Mouse (Mus musculus) myocyte (in vitro differentiated cells): Measurements from ENCODE around the gene AI481877. TPM values are rescaled to one million over a fixed set of nuclear protein-coding genes. Genes with fewer than 3 reads are reported as not detected.

ENCODE experiments used
- H3K27me3 ChIP-seq: one replicate; pipeline ENCODE4 v1.6.1; 2011; ENCODE audit not compliant: control insufficient read depth, insufficient read depth, insufficient read length
- H3K36me3 ChIP-seq: one replicate; pipeline ENCODE4 v1.6.1; 2011; ENCODE audit not compliant: control insufficient read depth, insufficient read depth
- H3K4me2 ChIP-seq: one replicate; pipeline ENCODE4 v1.6.1; 2011; ENCODE audit warnings: low read depth, control low read depth
- H3K4me3 ChIP-seq: one replicate; pipeline ENCODE4 v1.5.1; 2011; ENCODE audit warnings: mild to moderate bottlenecking, control low read depth, moderate library complexity
- H3K79me2 ChIP-seq: one replicate; pipeline ENCODE4 v1.6.1; 2011; ENCODE audit not compliant: control insufficient read depth, insufficient read depth
- H3ac ChIP-seq: one replicate; pipeline ENCODE4 v1.6.1; 2011; ENCODE audit not compliant: control insufficient read depth, insufficient read length
- CEBPB ChIP-seq: IDR thresholded peaks from 2 replicates; pipeline ENCODE4 v1.6.1; 2011; ENCODE audit warnings: mild to moderate bottlenecking, moderate library complexity; ENCODE audit not compliant: poor library complexity, insufficient read depth, severe bottlenecking
- E2F4 ChIP-seq: IDR thresholded peaks from one replicate; pipeline ENCODE4 v1.6.1; 2011; ENCODE audit warnings: mild to moderate bottlenecking, control low read depth, moderate library complexity; ENCODE audit not compliant: insufficient read depth
- MAX ChIP-seq: IDR thresholded peaks from one replicate; pipeline ENCODE4 v1.6.1; 2011; ENCODE audit warnings: low read depth, mild to moderate bottlenecking, control low read depth
- MYOD1 ChIP-seq, 3 experiments: IDR thresholded peaks; one replicate each; pipeline ENCODE4 v1.6.1; 2011; ENCODE audit warnings: control low read depth in 2 of 3, low read depth in 2 of 3, mild to moderate bottlenecking in 2 of 3, moderate library complexity in 1 of 3; ENCODE audit not compliant: insufficient read length in 2 of 3, control insufficient read depth in 1 of 3
- MYOG ChIP-seq, 3 experiments: IDR thresholded peaks; one replicate each; pipeline ENCODE4 v1.6.1; 2011; ENCODE audit warnings: control low read depth in 2 of 3, low read depth in 2 of 3, mild to moderate bottlenecking in 2 of 3; ENCODE audit not compliant: insufficient read length in 2 of 3, control insufficient read depth in 1 of 3, insufficient read depth in 1 of 3
- POLR2A ChIP-seq: IDR thresholded peaks from one replicate; pipeline ENCODE4 v1.6.1; 2011; ENCODE audit warnings: low read depth, mild to moderate bottlenecking, control low read depth, moderate library complexity; ENCODE audit not compliant: insufficient read length
- POLR2AphosphoS2 ChIP-seq: IDR thresholded peaks from one replicate; pipeline ENCODE4 v1.6.1; 2011; ENCODE audit warnings: low read depth, control low read depth; ENCODE audit not compliant: insufficient read length
- REST ChIP-seq: IDR thresholded peaks from one replicate; pipeline ENCODE4 v1.6.1; 2011; ENCODE audit warnings: mild to moderate bottlenecking, control low read depth, moderate library complexity; ENCODE audit not compliant: insufficient read depth, insufficient read length
- SRF ChIP-seq: IDR thresholded peaks from one replicate; pipeline ENCODE4 v1.6.1; 2011; ENCODE audit warnings: low read depth; ENCODE audit not compliant: control insufficient read depth, insufficient read length
- TCF12 ChIP-seq: IDR thresholded peaks from one replicate; pipeline ENCODE4 v1.6.1; 2011; ENCODE audit warnings: mild to moderate bottlenecking, control low read depth; ENCODE audit not compliant: poor library complexity, insufficient read depth, severe bottlenecking
- TCF3 ChIP-seq: IDR thresholded peaks from one replicate; pipeline ENCODE4 v1.6.1; 2011; ENCODE audit warnings: low read depth, control low read depth; ENCODE audit not compliant: insufficient read length
- USF1 ChIP-seq: IDR thresholded peaks from one replicate; pipeline ENCODE4 v1.6.1; 2011; ENCODE audit warnings: low read depth, mild to moderate bottlenecking, control low read depth, moderate library complexity
- polyA plus RNA-seq: library from polyadenylated mRNA; unstranded; fragments of >200 nt; fragmentation: generic; extraction: Trizol; gene quantifications from one replicate; pipeline ENCODE4 v1.2.1, GENCODE M21; 2012; ENCODE audit warnings: missing spikeins

Gene AI481877
- polyA plus RNA-seq, 1 experiment, result 0.01 TPM

GRCm38 (mm10) chr4:59007016-59007415, 131.8 kb downstream of the AI481877 start:
- TF ChIP-seq E2F4 (no peak), MYOG (IDR thresholded peaks at IDR 0.05; ENCODE audit: control insufficient read depth in 1 of 3, insufficient read depth in 1 of 3, insufficient read length in 2 of 3, low read depth in 2 of 3) (no peak), REST (no peak), TCF12 (no peak)
- H3K79me2 ChIP-seq, result peaks cover 83% of the 10 kb centered on the region
- no peaks in the 10 kb centered on the region for H3K36me3 ChIP-seq
- H3ac ChIP-seq, result no peak overlapping the region
- no peaks in the 10 kb centered on the region for H3K27me3 ChIP-seq
- peak overlapping the region; percentile 72 for H3K4me2 ChIP-seq
- H3K4me3 ChIP-seq, result no peak overlapping the region

DNA sequence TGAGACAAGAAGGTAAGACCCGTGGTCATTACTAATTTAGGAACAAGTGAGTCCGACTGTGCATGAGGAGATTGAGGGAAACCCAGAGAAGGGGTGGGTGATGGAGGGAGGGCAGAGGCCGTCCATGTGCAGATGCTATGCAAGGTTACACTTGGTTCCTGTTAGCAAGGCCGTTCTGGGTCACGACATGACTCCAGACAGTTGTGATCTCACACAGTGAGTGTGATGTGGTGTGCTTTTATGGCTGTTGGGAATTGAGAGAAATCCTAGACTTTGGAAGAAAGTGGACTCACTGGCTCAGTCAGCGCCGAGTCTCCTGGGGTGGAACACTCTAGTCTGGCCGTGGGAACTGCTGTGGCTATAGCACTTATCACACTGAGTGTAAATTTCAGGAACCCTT, 132.6 kb downstream of the AI481877 start:
- Histone ChIP-seq H3K27me3 (no peaks in the 10 kb centered on the region), H3K4me2 (peak overlapping the region; percentile 72), H3ac (no peak overlapping the region), H3K79me2 (peaks cover 75% of the 10 kb centered on the region), H3K4me3 (no peak overlapping the region), H3K36me3 (no peaks in the 10 kb centered on the region)
- TF ChIP-seq POLR2AphosphoS2, result no peak
- no peak for TF ChIP-seq REST
- no peak for TF ChIP-seq USF1
- no peak for TF ChIP-seq TCF3
- no peak for TF ChIP-seq POLR2A
- TF ChIP-seq TCF12, result no peak
- TF ChIP-seq SRF, result no peak
- no peak for TF ChIP-seq MAX
- no peak for TF ChIP-seq E2F4
- TF ChIP-seq MYOD1 (IDR thresholded peaks at IDR 0.05; ENCODE audit: control insufficient read depth in 1 of 3, insufficient read length in 2 of 3, low read depth in 2 of 3), result no peak
- no peak for TF ChIP-seq MYOG (IDR thresholded peaks at IDR 0.05; ENCODE audit: control insufficient read depth in 1 of 3, insufficient read depth in 1 of 3, insufficient read length in 2 of 3, low read depth in 2 of 3)
- no peak for TF ChIP-seq CEBPB

DNA sequence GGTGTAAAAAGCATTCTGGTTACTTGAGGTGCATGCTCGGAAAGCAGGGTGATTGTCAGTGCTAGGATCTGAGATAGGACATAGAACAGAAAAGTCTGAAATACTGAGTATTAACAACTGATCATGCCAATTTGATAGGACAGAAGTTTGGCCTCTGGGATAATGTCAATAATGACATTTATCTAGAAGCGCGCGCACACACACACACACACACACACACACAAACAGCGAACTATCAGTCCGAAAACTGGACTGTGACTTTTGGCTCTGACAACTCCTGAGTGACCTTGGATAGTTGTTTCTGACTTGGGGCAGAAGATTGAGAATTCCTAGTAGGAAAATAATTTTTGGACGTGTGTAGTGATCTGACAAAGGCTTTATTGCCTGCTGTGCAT, 135.0 kb downstream of the AI481877 start:
- H3K27me3 ChIP-seq, result no peaks in the 10 kb centered on the region
- H3K4me2 ChIP-seq, result peak overlapping the region; percentile 99
- no peaks in the 10 kb centered on the region for H3K36me3 ChIP-seq
- H3ac ChIP-seq, result peak overlapping the region; percentile 71
- H3K79me2 ChIP-seq, result peaks cover 55% of the 10 kb centered on the region
- H3K4me3 ChIP-seq, result peak overlapping the region; percentile 64
- TF ChIP-seq POLR2A (no peak), TCF3 (no peak), MYOG (IDR thresholded peaks at IDR 0.05; ENCODE audit: control insufficient read depth in 1 of 3, insufficient read depth in 1 of 3, insufficient read length in 2 of 3, low read depth in 2 of 3) (no peak), MYOD1 (IDR thresholded peaks at IDR 0.05; ENCODE audit: control insufficient read depth in 1 of 3, insufficient read length in 2 of 3, low read depth in 2 of 3) (no peak), POLR2AphosphoS2 (no peak), TCF12 (no peak), REST (no peak), CEBPB (no peak), USF1 (no peak)

- TF ChIP-seq USF1 (no peak), MYOG (IDR thresholded peaks at IDR 0.05; ENCODE audit: control insufficient read depth in 1 of 3, insufficient read depth in 1 of 3, insufficient read length in 2 of 3, low read depth in 2 of 3) (peak in 1 of 3 experiments; percentile 28), POLR2A (peak; percentile 99), POLR2AphosphoS2 (peak; percentile 94), REST (no peak)
- Histone ChIP-seq H3K36me3 (no peaks in the 10 kb centered on the region), H3K79me2 (peaks cover 48% of the 10 kb centered on the region), H3K4me2 (peak within 1 kb of the TSS; percentile 99), H3ac (peak within 1 kb of the TSS; percentile 71), H3K27me3 (no peaks in the 10 kb centered on the region), H3K4me3 (peak within 1 kb of the TSS; percentile 64)
Measured at GRCm38 (mm10) chr4:59002948-59003805, 135.6 kb downstream of the AI481877 start, which contains the start of gene Gm20503. Gene Gm20503, plus strand, starts transcription at chr4:59003210.

DNA sequence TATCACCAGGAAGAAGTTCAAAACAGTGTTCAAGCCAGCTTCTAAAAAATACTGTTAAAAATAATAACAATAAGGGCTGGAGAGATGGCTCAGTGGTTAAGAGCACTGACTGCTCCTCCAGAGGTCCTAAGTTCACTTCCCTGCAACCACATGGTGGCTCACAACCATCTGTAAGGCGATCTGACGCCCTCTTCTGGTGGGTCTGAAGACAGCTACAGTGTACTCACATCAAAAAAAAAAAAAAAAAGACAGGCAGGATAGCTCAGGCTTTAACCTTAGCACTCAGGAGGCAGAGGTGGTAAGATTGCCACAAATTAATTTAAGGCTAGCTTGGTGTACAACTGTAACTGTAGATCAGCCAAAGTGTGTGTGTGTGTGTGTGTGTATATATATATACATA, 138.2 kb downstream of the AI481877 start:
- H3K79me2 ChIP-seq, result peaks cover 24% of the 10 kb centered on the region
- H3K36me3 ChIP-seq, result no peaks in the 10 kb centered on the region
- no peak overlapping the region for H3K4me2 ChIP-seq
- no peak for TF ChIP-seq SRF
- no peak for TF ChIP-seq REST
- no peak for TF ChIP-seq CEBPB
- TF ChIP-seq MAX, result no peak
- no peak for TF ChIP-seq MYOD1 (IDR thresholded peaks at IDR 0.05; ENCODE audit: control insufficient read depth in 1 of 3, insufficient read length in 2 of 3, low read depth in 2 of 3)
- no peak for TF ChIP-seq POLR2A
- TF ChIP-seq USF1, result no peak
- TF ChIP-seq E2F4, result no peak
- TF ChIP-seq TCF12, result no peak
- TF ChIP-seq TCF3, result no peak
- no peak for TF ChIP-seq POLR2AphosphoS2
- TF ChIP-seq MYOG (IDR thresholded peaks at IDR 0.05; ENCODE audit: control insufficient read depth in 1 of 3, insufficient read depth in 1 of 3, insufficient read length in 2 of 3, low read depth in 2 of 3), result no peak
- H3K27me3 ChIP-seq, result no peaks in the 10 kb centered on the region
- H3K4me3 ChIP-seq, result no peak overlapping the region
- no peak overlapping the region for H3ac ChIP-seq
